In the genomic region with DNA sequence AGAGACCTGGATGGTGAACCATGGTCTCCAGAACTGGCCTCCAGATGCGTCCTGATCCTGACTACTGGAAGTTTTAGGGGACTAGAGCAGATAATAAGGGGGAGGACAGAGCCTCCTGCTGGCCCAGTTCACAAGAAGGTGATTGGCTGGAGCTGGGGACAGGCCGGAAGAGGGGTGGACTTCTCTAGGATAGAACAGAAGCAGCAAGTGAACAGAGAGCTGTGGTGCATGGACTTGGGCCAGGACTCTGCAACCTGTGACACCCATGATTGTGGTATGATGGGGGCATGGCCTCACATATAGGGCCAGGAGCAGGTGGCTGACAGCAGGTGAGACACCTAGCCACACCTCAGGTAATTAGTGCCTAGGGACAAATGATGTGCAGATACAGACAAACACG, we compare ENCODE assay signal across 12 mouse cellular contexts. TPM values are rescaled to one million over a fixed set of nuclear protein-coding genes. Genes with fewer than 3 reads are reported as not detected.
DNase-seq lines count a peak whose midpoint lies in the region; ATAC-seq and TF ChIP-seq lines count a peak whose summit lies in the region.
"Had no signal": no experiment of that assay in that cellular context is flagged by ENCODE, and none has a peak within 500 bp of the region (broad histone marks: within the 10 kb centered on the region; RNA-seq: fewer than 3 reads in every experiment).

No protein-coding gene starts in this region.

- H3K4me2 ChIP-seq in lung, postnatal 0 days (replicated peaks; ENCODE audit: low read depth, low read length), result no peak overlapping the region
- peak overlapping the region; percentile 37 for H3K4me2 ChIP-seq in intestine, postnatal 0 days (replicated peaks; ENCODE audit: low read depth)
- no peak overlapping the region for H3K4me2 ChIP-seq in midbrain, embryonic 15.5 days

- DNase-seq in lung, postnatal 0 days (ENCODE audit: low spot score), result no peak
- no peak for DNase-seq in lung, postnatal 10 days
- no peak for DNase-seq in urinary bladder, postnatal 14 days (ENCODE audit: low spot score)
- no peak for DNase-seq in left cerebral cortex, postnatal 4 days
- DNase-seq in kidney, adult 18-20 months, result no peak
- DNase-seq: cerebellum, postnatal 25 days; gastrocnemius, postnatal 36 days; layer of hippocampus, adult 9-11 months; lung, adult 18-20 months; thymus, postnatal 25 days had no signal

- H3K4me1 ChIP-seq in lung, postnatal 0 days (ENCODE audit: insufficient read depth, low read depth, low read length), result peaks cover 4% of the 10 kb centered on the region
- peaks cover 24% of the 10 kb centered on the region; the same call in 1 of the 2 replicates for H3K4me1 ChIP-seq in intestine, postnatal 0 days (replicated peaks; ENCODE audit: control insufficient read depth, insufficient read depth, low read length)
- peaks cover 83% of the 10 kb centered on the region for H3K4me1 ChIP-seq in midbrain, embryonic 15.5 days

- H3K9ac ChIP-seq in lung, postnatal 0 days (replicated peaks; ENCODE audit: low read depth), result no peak overlapping the region
- H3K9ac ChIP-seq in intestine, postnatal 0 days (ENCODE audit: low read depth, low read length), result no peak overlapping the region
- no peak overlapping the region for H3K9ac ChIP-seq in midbrain, embryonic 15.5 days

- H3K27ac ChIP-seq in lung, postnatal 0 days (ENCODE audit: low read length), result no peak overlapping the region
- peak overlapping the region; percentile 62; the same call in 1 of the 2 replicates for H3K27ac ChIP-seq in intestine, postnatal 0 days (ENCODE audit: low read depth, low read length)
- H3K27ac ChIP-seq in midbrain, embryonic 15.5 days, result peak overlapping the region; percentile 62

- no peak for TF ChIP-seq EP300 in lung, postnatal 0 days (IDR thresholded peaks at IDR 0.05)

- no peaks in the 10 kb centered on the region for H3K36me3 ChIP-seq in lung, postnatal 0 days (ENCODE audit: insufficient read depth, low read length)
- H3K36me3 ChIP-seq in intestine, postnatal 0 days (ENCODE audit: control insufficient read depth, insufficient read depth), result no peaks in the 10 kb centered on the region
- no peaks in the 10 kb centered on the region for H3K36me3 ChIP-seq in midbrain, embryonic 15.5 days (replicated peaks)

- no peak for ATAC-seq in lung, postnatal 0 days
- ATAC-seq in intestine, postnatal 0 days, result peak; percentile 82
- no peak for ATAC-seq in midbrain, embryonic 15.5 days (replicated peaks)

- intact Hi-C loops in left cerebral cortex, postnatal 4 days (cut with DNase I), result no loop called here

- no peaks in the 10 kb centered on the region for H3K27me3 ChIP-seq in lung, postnatal 0 days (replicated peaks; ENCODE audit: insufficient read depth, low read length)
- H3K27me3 ChIP-seq in intestine, postnatal 0 days (replicated peaks; ENCODE audit: control insufficient read depth, insufficient read depth, low read length), result no peaks in the 10 kb centered on the region
- H3K27me3 ChIP-seq in midbrain, embryonic 15.5 days (replicated peaks), result no peaks in the 10 kb centered on the region

- WGBS in lung, postnatal 0 days, result 47% methylated on average over 3 of the region's 3 CpGs
- 30% methylated on average over 3 of the region's 3 CpGs for WGBS in intestine, postnatal 0 days
- WGBS in midbrain, embryonic 15.5 days, result 47% methylated on average over 3 of the region's 3 CpGs

- no peaks in the 10 kb centered on the region for H3K9me3 ChIP-seq in lung, postnatal 0 days (ENCODE audit: low read length)
- H3K9me3 ChIP-seq in intestine, postnatal 0 days (ENCODE audit: control insufficient read depth), result no peaks in the 10 kb centered on the region
- no peaks in the 10 kb centered on the region for H3K9me3 ChIP-seq in midbrain, embryonic 15.5 days

- H3K4me3 ChIP-seq in lung, postnatal 0 days (ENCODE audit: low read depth, low read length), result no peak overlapping the region
- no peak overlapping the region for H3K4me3 ChIP-seq in intestine, postnatal 0 days (ENCODE audit: low read depth, low read length)
- no peak overlapping the region for H3K4me3 ChIP-seq in midbrain, embryonic 15.5 days

- peak; percentile 34; the same call in 1 of the 2 replicates for TF ChIP-seq CTCF in lung, postnatal 0 days (IDR thresholded peaks at IDR 0.05)
- TF ChIP-seq CTCF in intestine, postnatal 0 days (IDR thresholded peaks at IDR 0.05; ENCODE audit: low read depth), result peak; percentile 38

RNA-seq across cellular contexts. Expression of gene Phf2, which starts 17.0 kb away (rescaled TPM):
- polyA plus RNA-seq in lung, postnatal 0 days (2015; fragmentation: Nextera tagmentation; extraction: Ambion mirVana), result 5.5 and 5.6 TPM in 2 replicates
- polyA plus RNA-seq in intestine, postnatal 0 days (2015; fragmentation: Nextera tagmentation; extraction: Ambion mirVana), result 3.5 and 3.6 TPM in 2 replicates
- 10.7 and 11.0 TPM in 2 replicates for polyA plus RNA-seq in midbrain, embryonic 15.5 days (2015; fragmentation: Nextera tagmentation; extraction: Ambion mirVana)
- total RNA-seq in left cerebral cortex, postnatal 4 days (2021), result 10 to 100 TPM; 36.3 to 37.0 TPM
